In the genomic region with DNA sequence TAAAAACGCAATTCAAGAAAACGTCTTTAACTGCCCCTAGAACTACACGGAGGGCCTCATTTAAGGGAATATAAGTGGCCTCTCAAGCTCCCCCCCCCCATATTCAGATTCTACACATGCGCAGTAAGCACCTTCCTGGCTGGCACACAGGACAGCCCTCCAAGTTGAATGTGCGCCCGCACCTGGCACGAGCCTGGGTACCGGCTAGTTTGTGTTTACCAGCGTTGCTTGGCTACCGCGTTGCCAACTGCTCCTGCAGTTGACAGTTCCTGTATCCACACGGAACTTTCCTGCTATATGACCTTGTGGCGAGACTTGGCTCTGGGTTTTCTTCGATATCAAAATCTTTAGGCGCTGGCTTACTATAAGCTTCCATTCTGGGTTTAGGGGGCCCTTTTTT, we compare ENCODE assay signal across 15 mouse cellular contexts. TPM values are rescaled to one million over a fixed set of nuclear protein-coding genes. Genes with fewer than 3 reads are reported as not detected.
A peak's percentile ranks its signal among the peaks of the same experiment; 100 is the strongest.
DNase-seq lines count a peak whose midpoint lies in the region; ATAC-seq and TF ChIP-seq lines count a peak whose summit lies in the region.
"Had no signal": no experiment of that assay in that cellular context is flagged by ENCODE, and none has a peak within 500 bp of the region (broad histone marks: within the 10 kb centered on the region; RNA-seq: fewer than 3 reads in every experiment).

No protein-coding gene starts in this region.

- TF ChIP-seq CTCF in testis, adult 2 months (IDR thresholded peaks at IDR 0.05; ENCODE audit: control insufficient read depth, insufficient read depth, insufficient replicate concordance, low read depth, low read length) = no peak

- 84% methylated on average over 15 of the region's 15 CpGs for WGBS in forebrain, embryonic 15.5 days
- 95% methylated on average over 15 of the region's 15 CpGs for WGBS in forebrain, embryonic 10.5 days

- no peak overlapping the region for H3K27ac ChIP-seq in forebrain, embryonic 15.5 days (replicated peaks)
- H3K27ac ChIP-seq in forebrain, embryonic 10.5 days = no peak overlapping the region
- H3K27ac ChIP-seq in testis, adult 2 months (ENCODE audit: control insufficient read depth, insufficient read depth, low read depth, low read length) = peak overlapping the region; percentile 99
- H3K27ac ChIP-seq: embryonic facial prominence, embryonic 13.5 days; liver, embryonic 14.5 days had no signal

- no peaks in the 10 kb centered on the region for H3K4me1 ChIP-seq in forebrain, embryonic 15.5 days
- H3K4me1 ChIP-seq in forebrain, embryonic 10.5 days = no peaks in the 10 kb centered on the region
- peaks cover 2% of the 10 kb centered on the region for H3K4me1 ChIP-seq in testis, adult 2 months (ENCODE audit: control insufficient read depth, insufficient read depth, low read length)
- H3K4me1 ChIP-seq: embryonic facial prominence, embryonic 13.5 days had no signal

- H3K27me3 ChIP-seq in forebrain, embryonic 15.5 days = no peaks in the 10 kb centered on the region
- H3K27me3 ChIP-seq in forebrain, embryonic 10.5 days (ENCODE audit: poor library complexity, severe bottlenecking) = no peaks in the 10 kb centered on the region
- no peaks in the 10 kb centered on the region for H3K27me3 ChIP-seq in testis, adult 2 months (ENCODE audit: control insufficient read depth, insufficient read depth, low read length)
- H3K27me3 ChIP-seq: embryonic facial prominence, embryonic 13.5 days; Patski had no signal

- DNase-seq in forebrain, embryonic 10.5 days (ENCODE audit: extremely low spot score, low spot score) = no peak
- DNase-seq in testis, postnatal 10 days (ENCODE audit: low spot score) = no peak
- peak; percentile 58 to 69 for DNase-seq in heart, postnatal 36 days
- no peak for DNase-seq in kidney, postnatal 36 days
- DNase-seq in embryo, embryonic 10 days (ENCODE audit: low spot score) = no peak
- no peak for DNase-seq in lung, postnatal 10 days

- intact Hi-C loops in heart, postnatal 36 days (cut with DNase I) = no loop called here

- H3K36me3 ChIP-seq in forebrain, embryonic 15.5 days = no peaks in the 10 kb centered on the region
- H3K36me3 ChIP-seq in forebrain, embryonic 10.5 days (replicated peaks) = no peaks in the 10 kb centered on the region
- peaks cover 5% of the 10 kb centered on the region for H3K36me3 ChIP-seq in testis, adult 2 months (ENCODE audit: control insufficient read depth, insufficient read depth, low read length)
- H3K36me3 ChIP-seq: embryonic facial prominence, embryonic 13.5 days had no signal

- no peak overlapping the region for H3K4me2 ChIP-seq in forebrain, embryonic 15.5 days (replicated peaks)
- H3K4me2 ChIP-seq: embryonic facial prominence, embryonic 13.5 days had no signal

- TF ChIP-seq POLR2A in testis, adult 2 months (IDR thresholded peaks at IDR 0.05; ENCODE audit: control insufficient read depth, low read depth, low read length) = peak; percentile 74; the same call in 1 of the 2 replicates

- no peak overlapping the region for H3K4me3 ChIP-seq in forebrain, embryonic 15.5 days
- no peak overlapping the region for H3K4me3 ChIP-seq in forebrain, embryonic 10.5 days
- H3K4me3 ChIP-seq in testis, adult 2 months (ENCODE audit: control insufficient read depth, low read depth, low read length) = peak overlapping the region; percentile 95
- H3K4me3 ChIP-seq: embryonic facial prominence, embryonic 13.5 days had no signal

- H3K9ac ChIP-seq in forebrain, embryonic 15.5 days (replicated peaks) = no peak overlapping the region
- H3K9ac ChIP-seq: embryonic facial prominence, embryonic 13.5 days; liver, embryonic 14.5 days had no signal

- no peaks in the 10 kb centered on the region for H3K9me3 ChIP-seq in forebrain, embryonic 15.5 days
- no peaks in the 10 kb centered on the region for H3K9me3 ChIP-seq in forebrain, embryonic 10.5 days
- H3K9me3 ChIP-seq: embryonic facial prominence, embryonic 13.5 days had no signal

- ATAC-seq in forebrain, embryonic 15.5 days (replicated peaks) = peak; percentile 79
- ATAC-seq: inflammation-experienced regulatory T-cells, adult 6 months; Patski had no signal

RNA-seq across cellular contexts. Expression of a gene that starts 13.9 kb away (rescaled TPM):
- polyA plus RNA-seq in forebrain, embryonic 15.5 days (2015; fragmentation: Nextera tagmentation; extraction: Ambion mirVana) = not detected in 2 replicates
- polyA plus RNA-seq in forebrain, embryonic 10.5 days (2016; fragmentation: Nextera tagmentation; extraction: Ambion mirVana) = not detected in 2 replicates
- 34.6 and 53.4 TPM in 2 replicates for polyA plus RNA-seq in testis, adult 2 months (2012; rRNA removed)
- not detected for total RNA-seq in heart, postnatal 36 days (2021)
- polyA plus RNA-seq: C2C12; embryonic facial prominence, embryonic 13.5 days; gonadal fat pad, adult 2 months; inflammation-experienced regulatory T-cells, adult 6 months; liver, embryonic 14.5 days; neural tube, embryonic 14.5 days; Patski had no signal

Comparison
In these comparisons a context has a peak if more than half of its experiments do, and no peak if none do; other contexts are left out.
1. DNase-seq: peak in heart, postnatal 36 days (2 of 2); none in forebrain, embryonic 10.5 days (single experiment), testis, postnatal 10 days (single experiment), kidney, postnatal 36 days (0 of 2), embryo, embryonic 10 days (single experiment) and lung, postnatal 10 days (single experiment).
2. RNA of a gene that starts 13.9 kb away (polyA plus RNA-seq): 34.6 to 53.4 TPM in testis, adult 2 months; not detected in forebrain, embryonic 15.5 days and not detected in forebrain, embryonic 10.5 days; every median in the first group is over 10 times any median in the second.